Mouse (Mus musculus) limb, embryonic 12.5 days (tissue): ENCODE measurements around the gene Ngp. TPM values are rescaled to one million over a fixed set of nuclear protein-coding genes. Genes with fewer than 3 reads are reported as not detected.
A peak's percentile ranks its signal among the peaks of the same experiment; 100 is the strongest.

Experiments used
- ATAC-seq: fragments of 200-750 bp; cut with Nextera tagmentation; 2 replicates; pipeline ENCODE4 v1.8.0; 2017; ENCODE audit warnings: low read depth, moderate TSS enrichment; ENCODE audit not compliant: insufficient number of reproducible peaks, insufficient read depth, low FRiP score, low TSS enrichment
- H3K27ac ChIP-seq: fragments of 300-500 bp; sonication (generic); 2 replicates; pipeline ENCODE4 v1.5.1; 2016; ENCODE audit warnings: mild to moderate bottlenecking, moderate library complexity
- H3K27me3 ChIP-seq: fragments of 300-500 bp; sonication (generic); 2 replicates; pipeline ENCODE4 v1.6.1; 2016; ENCODE audit warnings: mild to moderate bottlenecking, moderate library complexity
- H3K36me3 ChIP-seq: fragments of 300-500 bp; sonication (generic); 2 replicates; pipeline ENCODE4 v1.6.1; 2016; ENCODE audit warnings: mild to moderate bottlenecking, moderate library complexity
- H3K4me1 ChIP-seq: fragments of 300-500 bp; sonication (generic); replicated peaks from 2 replicates; pipeline ENCODE4 v1.6.1; 2016
- H3K4me2 ChIP-seq: fragments of 300-500 bp; sonication (generic); 2 replicates; pipeline ENCODE4 v1.6.1; 2016; ENCODE audit warnings: mild to moderate bottlenecking, moderate library complexity
- H3K4me3 ChIP-seq: fragments of 300-500 bp; sonication (generic); replicated peaks from 2 replicates; pipeline ENCODE4 v1.5.1; 2016; ENCODE audit warnings: mild to moderate bottlenecking
- H3K9ac ChIP-seq: fragments of 300-500 bp; sonication (generic); replicated peaks from 2 replicates; pipeline ENCODE4 v1.6.1; 2016; ENCODE audit warnings: mild to moderate bottlenecking, moderate library complexity
- H3K9me3 ChIP-seq: fragments of 300-500 bp; sonication (generic); 2 replicates; pipeline ENCODE4 v1.6.1; 2016; ENCODE audit warnings: mild to moderate bottlenecking, moderate library complexity
- WGBS: fragments of 180-500 bp; shearing (Covaris S2); methylation state at CpG from one replicate; pipeline ENCODE4 v1.1.7; 2016; 5-methylcytosine and 5-hydroxymethylcytosine counted together
- polyA plus RNA-seq: library from polyadenylated mRNA; unstranded; fragments of >200 nt; fragmentation: Nextera tagmentation; extraction: Ambion mirVana; gene quantifications from 2 replicates; pipeline ENCODE4 v1.2.1, GENCODE M21; 2016

Ngp gene
- polyA plus RNA-seq, 1 experiment from 2014 or later: 0.95 TPM

- 93% methylated on average over 11 of the region's 11 CpGs for WGBS
- Histone ChIP-seq H3K27ac (no peak overlapping the region), H3K9ac (no peak overlapping the region), H3K27me3 (no peaks in the 10 kb centered on the region), H3K4me1 (no peaks in the 10 kb centered on the region), H3K4me3 (no peak overlapping the region), H3K4me2 (no peak overlapping the region), H3K36me3 (peaks cover 58% of the 10 kb centered on the region), H3K9me3 (no peaks in the 10 kb centered on the region)
- no peak for ATAC-seq
Observed at GRCm38 (mm10) chr9:110436041-110436440, 16.5 kb downstream of the Ngp start.

- Histone ChIP-seq H3K27ac (no peak overlapping the region), H3K9ac (no peak overlapping the region), H3K36me3 (peaks cover 47% of the 10 kb centered on the region), H3K4me3 (no peak overlapping the region), H3K4me2 (no peak overlapping the region), H3K4me1 (no peaks in the 10 kb centered on the region), H3K9me3 (no peaks in the 10 kb centered on the region), H3K27me3 (no peaks in the 10 kb centered on the region)
- no peak for ATAC-seq
- WGBS: 68% methylated on average over 5 of the region's 5 CpGs
Observed at GRCm38 (mm10) chr9:110440049-110440448, 20.5 kb downstream of the Ngp start.

GRCm38 (mm10) chr9:110440559-110440958, 21.0 kb downstream of the Ngp start:
- H3K36me3 ChIP-seq: peaks cover 42% of the 10 kb centered on the region
- 88% methylated on average over 6 of the region's 6 CpGs for WGBS
- H3K4me2 ChIP-seq: no peak overlapping the region
- no peak overlapping the region for H3K9ac ChIP-seq
- H3K9me3 ChIP-seq: no peaks in the 10 kb centered on the region
- no peak for ATAC-seq
- H3K4me1 ChIP-seq: no peaks in the 10 kb centered on the region
- no peak overlapping the region for H3K4me3 ChIP-seq
- no peak overlapping the region for H3K27ac ChIP-seq
- H3K27me3 ChIP-seq: no peaks in the 10 kb centered on the region

GRCm38 (mm10) chr9:110448356-110448755, 28.8 kb downstream of the Ngp start:
- H3K9ac ChIP-seq: no peak overlapping the region
- ATAC-seq: no peak
- H3K4me2 ChIP-seq: no peak overlapping the region
- H3K27ac ChIP-seq: no peak overlapping the region
- H3K4me3 ChIP-seq: no peak overlapping the region
- H3K4me1 ChIP-seq: peaks cover 4% of the 10 kb centered on the region
- H3K9me3 ChIP-seq: no peaks in the 10 kb centered on the region
- WGBS: 87% methylated on average over 15 of the region's 15 CpGs
- no peaks in the 10 kb centered on the region for H3K27me3 ChIP-seq
- peaks cover 27% of the 10 kb centered on the region for H3K36me3 ChIP-seq

- Histone ChIP-seq H3K4me3 (no peak overlapping the region), H3K27me3 (no peaks in the 10 kb centered on the region), H3K9me3 (no peaks in the 10 kb centered on the region), H3K4me1 (peaks cover 4% of the 10 kb centered on the region), H3K4me2 (no peak overlapping the region), H3K27ac (no peak overlapping the region), H3K36me3 (peaks cover 30% of the 10 kb centered on the region), H3K9ac (no peak overlapping the region)
- 31% methylated on average over 11 of the region's 11 CpGs for WGBS
- peak; percentile 89 for ATAC-seq
Observed at GRCm38 (mm10) chr9:110448857-110449617, 29.5 kb downstream of the Ngp start.

GRCm38 (mm10) chr9:110452523-110452922, 33.0 kb downstream of the Ngp start:
- no peak overlapping the region for H3K9ac ChIP-seq
- ATAC-seq: no peak
- H3K9me3 ChIP-seq: no peaks in the 10 kb centered on the region
- no peaks in the 10 kb centered on the region for H3K27me3 ChIP-seq
- no peak overlapping the region for H3K4me2 ChIP-seq
- H3K27ac ChIP-seq: no peak overlapping the region
- 84% methylated on average over 3 of the region's 3 CpGs for WGBS
- H3K4me3 ChIP-seq: no peak overlapping the region
- peaks cover 33% of the 10 kb centered on the region for H3K36me3 ChIP-seq
- peaks cover 4% of the 10 kb centered on the region for H3K4me1 ChIP-seq

- Histone ChIP-seq H3K27ac (no peak overlapping the region), H3K9ac (no peak overlapping the region), H3K4me1 (no peaks in the 10 kb centered on the region), H3K9me3 (no peaks in the 10 kb centered on the region), H3K4me2 (no peak overlapping the region), H3K27me3 (no peaks in the 10 kb centered on the region), H3K36me3 (peaks cover 19% of the 10 kb centered on the region; the same call in 1 of the 2 replicates), H3K4me3 (no peak overlapping the region)
- WGBS: 82% methylated on average over 3 of the region's 3 CpGs
- ATAC-seq: no peak
Observed at GRCm38 (mm10) chr9:110457926-110458325, 38.4 kb downstream of the Ngp start.

GRCm38 (mm10) chr9:110459145-110459727, 39.7 kb downstream of the Ngp start:
- H3K4me3 ChIP-seq: no peak overlapping the region
- peaks cover 12% of the 10 kb centered on the region; the same call in 1 of the 2 replicates for H3K36me3 ChIP-seq
- no peak overlapping the region for H3K27ac ChIP-seq
- no peak overlapping the region for H3K9ac ChIP-seq
- 72% methylated on average over 2 of the region's 2 CpGs for WGBS
- no peaks in the 10 kb centered on the region for H3K9me3 ChIP-seq
- H3K27me3 ChIP-seq: no peaks in the 10 kb centered on the region
- no peak overlapping the region for H3K4me2 ChIP-seq
- H3K4me1 ChIP-seq: no peaks in the 10 kb centered on the region
- ATAC-seq: no peak

- H3K4me2 ChIP-seq: no peak overlapping the region
- ATAC-seq: no peak
- H3K4me1 ChIP-seq: no peaks in the 10 kb centered on the region
- H3K36me3 ChIP-seq: peaks cover 7% of the 10 kb centered on the region; the same call in 1 of the 2 replicates
- no peaks in the 10 kb centered on the region for H3K9me3 ChIP-seq
- H3K9ac ChIP-seq: no peak overlapping the region
- 85% methylated on average over 18 of the region's 18 CpGs for WGBS
- H3K27ac ChIP-seq: no peak overlapping the region
- no peaks in the 10 kb centered on the region for H3K27me3 ChIP-seq
- no peak overlapping the region for H3K4me3 ChIP-seq
Observed at GRCm38 (mm10) chr9:110460884-110461815, 41.6 kb downstream of the Ngp start.

GRCm38 (mm10) chr9:110462321-110462720, 42.8 kb downstream of the Ngp start:
- H3K4me1 ChIP-seq: no peaks in the 10 kb centered on the region

GRCm38 (mm10) chr9:110463983-110464591, 44.5 kb downstream of the Ngp start:
- H3K4me3 ChIP-seq: no peak overlapping the region
- H3K9ac ChIP-seq: no peak overlapping the region
- no peaks in the 10 kb centered on the region for H3K4me1 ChIP-seq
- WGBS: 93% methylated on average over 6 of the region's 6 CpGs
- H3K36me3 ChIP-seq: peaks cover 6% of the 10 kb centered on the region; the same call in 1 of the 2 replicates
- H3K27me3 ChIP-seq: no peaks in the 10 kb centered on the region
- no peaks in the 10 kb centered on the region for H3K9me3 ChIP-seq
- H3K4me2 ChIP-seq: no peak overlapping the region
- ATAC-seq: no peak
- H3K27ac ChIP-seq: no peak overlapping the region

More at GRCm38 (mm10) chr9:110462321-110462720, 42.8 kb downstream of the Ngp start:
- no peak for ATAC-seq
- no peaks in the 10 kb centered on the region for H3K9me3 ChIP-seq
- H3K36me3 ChIP-seq: peaks cover 9% of the 10 kb centered on the region; the same call in 1 of the 2 replicates
- H3K27ac ChIP-seq: no peak overlapping the region
- no peaks in the 10 kb centered on the region for H3K27me3 ChIP-seq
- H3K4me3 ChIP-seq: no peak overlapping the region
- WGBS: 70% methylated on average over 7 of the region's 7 CpGs
- H3K4me2 ChIP-seq: no peak overlapping the region
- no peak overlapping the region for H3K9ac ChIP-seq
